Mouse (Mus musculus) skeletal muscle tissue, adult 2 months (tissue): Measurements from ENCODE around the gene Dsel.

Experiments
- DNase-seq: peaks from one replicate; pipeline ENCODE4 v3.0.0-alpha.2; 2012; ENCODE audit warnings: low read depth, low spot score

Gene Dsel

DNA sequence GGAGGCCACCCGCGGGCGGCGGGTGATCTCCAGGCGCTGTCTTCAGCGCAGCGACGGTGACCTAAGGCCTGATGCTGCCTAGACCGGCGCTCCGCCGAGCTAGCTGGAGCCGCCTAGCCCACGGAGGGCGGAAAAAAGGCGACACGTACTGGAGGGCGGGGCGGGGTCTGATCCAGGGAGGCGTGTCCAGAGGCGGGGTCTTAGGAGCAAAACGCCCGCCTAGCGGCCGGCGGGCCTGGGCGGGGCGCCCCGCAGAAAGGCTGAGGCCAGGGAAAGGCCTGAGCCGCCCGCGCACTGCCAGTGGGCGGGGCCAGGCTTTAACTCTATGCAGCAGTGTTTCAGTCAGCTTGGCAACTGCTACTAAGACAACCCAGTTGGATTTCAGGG, at the start of gene Dsel:
Gene Dsel, minus strand, starts transcription at position 140 of the 387 bp plus-strand sequence.
- DNase-seq, result peak; percentile 91

DNA sequence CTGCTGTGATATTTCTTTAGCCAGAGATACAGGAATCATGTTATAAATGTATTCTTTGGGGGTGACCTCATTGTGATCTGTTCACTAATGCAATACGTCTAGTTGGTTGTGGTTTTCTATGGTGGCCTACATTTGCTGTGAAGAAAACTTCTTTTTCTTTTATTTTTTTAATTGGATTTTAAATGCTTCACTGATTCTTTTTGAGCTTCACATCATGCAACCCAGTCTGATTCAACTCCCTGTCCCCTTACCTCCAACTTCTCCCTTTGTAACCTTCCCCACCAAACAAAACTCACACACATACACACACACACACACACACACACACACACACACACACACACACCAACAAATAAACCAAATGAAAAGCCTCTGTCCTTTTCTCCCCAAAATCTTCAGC, 46.7 kb upstream of the Dsel start:
- no peak for DNase-seq

DNA sequence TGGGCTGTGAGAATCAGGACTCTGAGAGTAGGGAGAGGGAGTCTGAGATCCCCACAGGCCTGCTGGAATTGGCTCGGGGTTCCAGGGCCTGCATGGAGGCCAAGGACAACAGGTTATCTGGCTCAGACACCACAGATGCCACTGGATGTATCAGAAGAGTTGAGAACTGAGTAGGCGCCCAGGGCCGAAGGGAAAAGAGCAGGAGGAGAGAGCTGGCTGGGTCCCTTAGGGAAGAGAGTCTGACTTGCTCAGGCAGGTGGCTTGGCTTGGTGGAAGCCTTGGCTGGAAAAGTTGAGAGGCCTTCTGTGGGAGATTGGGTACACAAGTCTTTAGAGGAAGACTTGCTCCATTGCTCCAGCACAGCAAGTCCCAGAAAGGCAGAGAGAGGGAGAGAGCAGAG, 18.6 kb upstream of the Dsel start:
- DNase-seq, result no peak

DNA sequence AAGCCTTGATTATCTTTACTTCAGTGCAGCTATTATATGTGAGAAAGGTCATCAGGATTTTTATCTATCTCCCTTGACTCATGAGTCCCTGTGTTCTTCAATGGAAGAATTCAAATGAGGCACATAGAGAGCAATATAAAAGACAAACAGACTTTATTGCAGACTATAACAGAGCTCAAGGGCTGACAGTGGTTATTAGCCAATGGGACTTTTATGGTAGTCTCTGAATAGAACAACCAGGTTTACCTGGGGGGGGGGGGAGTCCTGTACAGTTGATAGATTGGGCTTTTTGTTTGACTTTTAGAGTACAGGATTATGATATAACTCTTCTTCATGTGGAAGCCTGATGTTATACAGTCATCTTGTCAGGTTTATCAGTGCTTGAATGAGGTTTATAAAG, 11.1 kb upstream of the Dsel start:
- no peak for DNase-seq

DNA sequence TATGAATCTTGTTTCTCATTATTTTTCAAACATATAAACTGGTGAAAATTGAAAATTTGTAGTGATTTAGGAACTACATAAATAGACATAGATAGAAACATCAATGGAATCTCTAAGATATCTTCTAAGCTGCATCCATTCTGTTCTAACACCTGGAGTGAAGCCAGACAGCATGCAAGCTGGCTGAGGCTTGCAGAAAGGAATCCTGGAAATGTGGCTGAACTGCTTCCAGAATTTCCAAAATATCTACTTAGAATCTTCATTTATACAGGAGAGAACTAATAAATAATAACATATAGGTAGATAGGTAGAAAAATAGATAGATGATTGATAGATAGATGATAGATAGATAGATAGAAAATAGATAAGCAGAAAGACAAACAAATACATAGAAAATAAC, 8.5 kb upstream of the Dsel start:
- DNase-seq, result no peak

DNA sequence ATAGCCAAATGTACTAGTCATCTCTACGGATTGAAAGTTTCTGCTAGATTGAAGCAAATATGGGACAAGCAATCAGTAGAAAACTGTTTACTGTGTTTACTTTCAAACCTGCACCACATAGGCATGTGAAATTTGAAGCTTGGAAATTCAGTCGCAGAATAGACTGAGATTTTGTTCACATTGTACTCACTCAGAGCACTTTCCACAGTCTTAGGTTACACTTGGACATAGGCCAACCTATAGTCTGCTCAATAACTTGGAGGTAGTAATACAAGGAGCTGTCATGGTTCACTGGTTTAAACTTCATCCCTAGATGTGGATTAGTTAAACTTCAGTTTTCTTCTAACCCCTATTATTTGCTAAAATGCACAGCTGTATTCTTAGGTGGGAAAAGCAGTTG, 749 bp upstream of the Dsel start:
- no peak for DNase-seq

DNA sequence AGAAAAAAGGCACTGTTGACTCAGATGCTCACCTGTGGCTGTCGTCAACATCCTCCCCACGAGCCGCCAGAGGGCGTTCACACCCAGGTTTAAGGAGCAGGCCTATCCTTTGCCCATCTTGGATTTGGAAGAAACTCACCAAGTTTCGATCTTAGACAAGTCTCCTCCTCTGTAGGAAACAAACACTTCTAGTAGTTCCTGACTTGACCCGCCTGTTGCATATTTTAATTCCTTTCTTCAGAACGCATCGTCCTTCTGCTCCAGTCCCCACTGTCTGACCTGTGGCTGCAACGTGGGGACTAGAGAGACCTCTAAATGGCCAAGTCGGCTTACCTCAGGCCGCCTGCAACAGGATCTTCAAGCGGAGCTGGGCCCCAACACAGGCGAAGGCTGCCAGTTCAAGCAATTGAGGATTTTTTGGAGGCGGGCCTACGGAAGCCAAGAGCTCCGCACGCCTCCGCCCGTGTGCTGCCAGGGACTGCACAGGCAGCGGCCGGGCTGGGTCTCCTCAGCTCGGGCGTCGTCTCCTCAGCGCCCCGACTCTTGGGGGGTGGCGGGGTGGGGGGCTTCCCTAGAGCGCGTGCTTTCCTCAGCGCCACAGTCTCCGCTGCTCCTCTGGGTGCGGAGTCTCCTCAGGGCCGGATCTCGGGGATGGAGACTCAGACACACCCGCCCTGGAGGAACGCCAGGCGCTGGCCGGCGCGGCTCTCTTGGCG, 497 bp downstream of the Dsel start:
- DNase-seq, result peak; percentile 44

DNA sequence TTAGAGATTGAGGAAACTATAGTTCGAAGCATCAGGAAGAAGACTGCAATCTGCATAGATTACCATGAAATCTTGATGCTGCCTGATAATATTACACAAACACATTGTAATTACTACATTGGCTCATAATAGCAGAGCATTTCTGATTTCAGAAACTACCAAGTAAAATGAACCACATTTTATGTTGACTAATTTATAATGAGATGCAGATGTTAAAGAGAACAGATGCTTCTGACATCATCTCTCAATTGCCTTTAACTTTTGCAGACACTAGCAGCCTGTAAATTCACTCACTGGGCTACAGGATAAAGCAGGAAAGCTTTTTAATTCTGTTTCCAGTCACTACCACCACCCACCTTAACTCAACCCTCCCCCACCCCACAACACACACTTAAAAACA, 6.9 kb downstream of the Dsel start:
- peak; percentile 18 for DNase-seq

DNA sequence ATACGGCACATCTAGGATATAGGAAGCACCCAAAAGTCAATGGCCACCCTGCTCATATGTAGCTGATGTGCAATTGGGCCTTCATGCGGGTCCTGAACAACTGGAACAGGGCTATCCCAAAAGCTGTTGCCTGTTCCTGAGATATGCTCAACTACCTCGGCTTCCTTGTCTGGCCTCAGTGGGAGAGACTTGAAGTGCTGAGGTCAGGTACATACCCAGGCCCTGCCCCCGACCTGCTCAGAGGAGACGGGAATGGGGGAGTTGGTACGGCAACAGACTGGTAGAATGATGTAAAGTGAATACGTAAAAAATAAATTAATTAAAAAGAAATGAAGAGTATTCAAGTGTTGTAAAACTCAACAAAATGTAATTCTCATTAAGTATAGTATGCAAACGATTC, 12.3 kb downstream of the Dsel start:
- DNase-seq, result no peak

DNA sequence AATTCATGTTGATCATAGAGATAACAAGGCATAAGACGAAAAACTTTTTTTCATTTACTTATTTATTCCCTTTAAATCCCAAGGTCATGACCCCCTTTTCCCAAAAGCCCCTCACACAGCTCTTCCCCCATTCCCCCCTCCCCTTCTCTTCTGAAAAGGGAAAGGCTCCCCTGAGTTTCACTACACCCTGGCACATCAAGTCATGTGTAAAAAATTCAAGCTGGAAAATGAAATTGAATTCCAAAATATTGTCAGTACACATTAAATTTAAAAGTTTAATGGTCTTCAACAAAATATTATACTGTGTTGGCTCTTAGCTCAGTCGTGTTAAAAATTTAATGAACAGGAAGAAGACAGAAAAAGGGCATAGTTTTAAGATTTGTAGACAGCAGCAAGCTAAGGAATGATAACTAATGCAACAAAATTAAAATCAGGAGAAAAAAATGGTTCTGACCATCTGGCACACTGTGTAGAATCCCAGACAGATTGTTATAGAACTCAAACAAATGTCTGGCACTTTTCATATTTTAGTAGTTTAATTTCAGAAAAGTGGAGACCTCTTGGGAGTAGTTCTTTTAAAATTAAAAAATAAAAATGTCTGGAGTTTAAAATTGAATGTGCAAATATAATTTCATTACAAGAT, 31.0 kb downstream of the Dsel start:
- DNase-seq, result no peak
